Mouse (Mus musculus): ENCODE results near the gene Zfp57. TPM values are rescaled to one million over a fixed set of nuclear protein-coding genes. Genes with fewer than 3 reads are reported as not detected.

Zfp57 gene
- total RNA-seq (2021), result 10 to 100 TPM; 15.0 to 15.8 TPM
- long read RNA-seq, experiment 1, partial matches to known transcripts, result 0 of 1 reads
- long read RNA-seq, experiment 1, other reads (novel, unspliced or antisense), result 1 of 1 reads
- long read RNA-seq, experiment 2, partial matches to known transcripts, result 0 of 2 reads
- long read RNA-seq, experiment 2, other reads (novel, unspliced or antisense), result 1 of 2 reads

DNA sequence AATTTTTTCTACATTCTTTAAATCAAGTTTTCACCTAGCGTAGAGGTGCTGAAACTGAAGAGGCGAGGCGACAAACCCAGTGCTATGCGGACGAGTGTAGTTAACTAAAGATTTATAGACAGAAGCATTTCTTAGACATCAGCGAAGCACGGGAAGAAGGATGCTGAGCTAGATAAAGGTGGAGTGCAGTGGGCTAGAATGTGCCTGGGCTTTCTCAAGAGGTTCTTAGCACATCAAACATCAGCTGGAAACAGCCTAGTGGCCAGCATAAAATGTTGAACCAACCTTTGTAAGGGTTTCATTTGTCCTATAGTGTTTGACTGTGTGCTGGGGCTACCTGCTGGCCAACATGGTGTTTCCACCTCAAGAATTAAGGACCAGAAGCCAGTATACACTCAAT, at the start of gene Zfp57:
TSS of gene Zfp57 (plus strand) at position 301 of the 400 bp plus-strand sequence.
- no peak within 1 kb of the TSS for H3K4me3 ChIP-seq
- TF ChIP-seq CTCF (conservative IDR thresholded peaks at IDR 0.05), result no peak
- no peak within 1 kb of the TSS for H3K27ac ChIP-seq
- DNase-seq (ENCODE audit: low spot score in 2 of 2), result no peak

DNA sequence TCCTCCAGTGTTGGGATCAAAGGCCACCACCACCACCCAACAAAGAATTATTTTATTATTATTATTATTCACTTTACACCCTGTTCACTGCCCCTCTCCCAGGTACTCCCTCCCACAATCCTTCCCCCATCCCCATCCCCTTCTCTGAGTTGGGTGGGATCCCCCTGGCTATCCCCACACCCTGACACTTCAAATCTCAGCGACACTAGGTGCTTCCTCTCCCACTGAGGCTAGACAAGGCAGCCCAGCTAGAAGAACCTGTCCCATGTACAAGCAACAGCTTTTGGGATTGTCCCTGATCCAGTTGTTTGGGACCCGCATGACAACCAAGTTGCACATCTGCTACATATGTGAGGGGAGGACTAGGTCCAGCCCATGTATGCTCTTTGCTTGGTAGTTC, 48.3 kb upstream of the Zfp57 start:
- DNase-seq (ENCODE audit: low spot score in 2 of 2), result no peak
- H3K27ac ChIP-seq, result no peak overlapping the region
- TF ChIP-seq CTCF (conservative IDR thresholded peaks at IDR 0.05), result no peak
- no peak overlapping the region for H3K4me3 ChIP-seq

DNA sequence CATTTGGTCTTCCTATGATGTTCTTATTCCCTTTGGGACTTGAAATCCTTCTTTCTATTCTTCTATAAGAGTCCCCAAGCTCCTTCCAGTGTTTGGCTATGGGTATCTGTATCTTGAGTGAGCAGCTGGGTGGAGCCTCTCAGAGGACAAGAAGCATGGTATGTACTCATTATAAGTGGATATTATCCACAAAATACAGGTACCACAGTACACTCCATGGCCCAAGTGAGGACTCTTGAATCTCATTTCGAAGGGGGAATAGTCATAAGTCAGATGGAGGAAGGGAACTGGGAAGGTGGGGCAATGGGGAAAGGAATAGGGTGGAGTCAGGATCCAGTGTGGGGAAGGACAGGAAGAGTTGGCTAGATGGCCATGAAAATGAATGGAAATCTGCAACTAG, 47.9 kb upstream of the Zfp57 start:
- no peak for TF ChIP-seq CTCF (conservative IDR thresholded peaks at IDR 0.05)
- Histone ChIP-seq H3K4me3 (no peak overlapping the region), H3K27ac (no peak overlapping the region)
- DNase-seq (ENCODE audit: low spot score in 2 of 2), result no peak

DNA sequence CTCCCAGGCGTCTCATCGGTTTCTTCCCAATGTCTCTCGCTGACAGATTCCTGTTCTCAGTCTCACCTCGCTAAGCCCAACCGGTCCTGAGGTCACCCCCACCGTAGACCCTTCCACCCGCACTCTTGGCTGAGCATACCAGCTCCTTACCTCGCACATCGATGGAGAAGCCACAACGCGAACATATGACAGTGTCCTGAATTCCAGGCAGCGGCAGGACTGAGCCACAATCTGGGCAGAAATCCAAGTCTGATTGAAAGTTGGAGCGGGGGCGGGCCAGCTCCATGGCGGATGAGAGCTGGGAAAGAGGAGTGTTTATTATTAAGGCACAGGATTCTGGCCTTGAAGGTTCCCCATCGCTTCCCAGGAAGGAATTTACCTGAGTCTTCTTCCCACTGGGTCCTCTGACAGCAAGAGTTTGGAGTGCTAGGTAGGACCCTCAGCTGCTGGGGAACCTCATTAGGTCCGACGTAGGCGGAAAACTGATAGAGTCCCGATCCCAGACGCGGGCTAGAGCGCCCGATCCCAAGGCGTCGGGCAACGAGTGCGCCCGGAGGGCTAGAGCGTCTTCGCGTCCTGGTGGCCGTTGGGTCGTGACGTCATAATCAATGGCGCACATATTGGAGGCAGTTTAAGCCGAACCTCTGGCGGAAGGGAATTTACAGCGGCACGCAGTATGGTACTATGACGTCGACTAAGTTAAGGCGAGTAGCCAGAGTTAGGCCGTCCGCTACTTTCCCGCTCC, 42.8 kb upstream of the Zfp57 start, which contains the start of the genes Znrd1 and Znrd1as:
TSS of gene Znrd1 (minus strand) at position 561 of the 745 bp plus-strand sequence.
TSS of gene Znrd1as (plus strand) at position 594 of the 745 bp plus-strand sequence.
- Histone ChIP-seq H3K27ac (peak within 1 kb of the TSS; percentile 97), H3K4me3 (peak within 1 kb of the TSS; percentile 83)
- TF ChIP-seq CTCF (conservative IDR thresholded peaks at IDR 0.05), result no peak
- DNase-seq (ENCODE audit: low spot score in 2 of 2), result peak; percentile 95 to 96

DNA sequence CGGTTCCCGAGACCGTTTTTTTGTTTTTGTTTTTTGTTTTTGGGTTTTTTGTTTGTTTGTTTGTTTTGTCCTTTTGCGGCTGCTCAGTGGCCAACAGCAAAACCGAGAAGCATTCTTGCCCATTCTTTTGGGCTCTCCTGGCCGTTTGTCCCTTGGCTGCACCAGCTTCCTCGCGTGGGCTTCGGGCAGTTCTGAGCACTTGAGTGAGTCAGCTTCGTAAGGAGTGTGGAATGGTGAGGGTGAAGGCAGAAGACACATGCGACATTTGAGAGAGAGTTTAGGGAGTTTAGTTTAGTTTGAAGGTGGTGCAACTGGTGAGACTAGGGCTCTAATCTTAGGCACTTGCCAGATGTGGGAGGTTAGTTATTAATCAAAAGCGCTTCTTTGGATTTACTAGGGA, 42.1 kb upstream of the Zfp57 start:
- TF ChIP-seq CTCF (conservative IDR thresholded peaks at IDR 0.05), result no peak
- peak overlapping the region; percentile 97 for H3K27ac ChIP-seq

DNA sequence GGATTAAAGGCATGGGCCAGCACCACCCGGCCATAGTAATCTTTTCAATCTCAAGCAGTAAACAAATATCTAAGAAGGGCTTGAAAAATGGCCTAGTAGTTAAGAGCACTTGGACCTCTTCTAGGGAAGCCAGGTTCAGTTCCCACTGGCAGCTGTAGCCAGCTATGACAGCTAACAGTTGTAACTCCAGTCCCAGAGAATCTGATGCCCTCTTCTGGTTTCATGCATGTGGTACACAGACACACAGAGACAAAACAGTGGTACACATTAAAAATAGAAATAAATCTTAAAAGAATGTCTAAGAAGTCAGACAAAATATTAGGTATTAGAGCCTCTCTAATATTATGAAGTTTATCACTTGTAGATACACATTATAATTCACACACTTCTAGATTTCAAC, 39.8 kb upstream of the Zfp57 start:
- DNase-seq (ENCODE audit: low spot score in 2 of 2), result no peak
- Histone ChIP-seq H3K4me3 (no peak overlapping the region), H3K27ac (no peak overlapping the region)
- TF ChIP-seq CTCF (conservative IDR thresholded peaks at IDR 0.05), result peak; percentile 62

More for the DNA sequence above, 42.1 kb upstream of the Zfp57 start:
- DNase-seq (ENCODE audit: low spot score in 2 of 2), result no peak
- H3K4me3 ChIP-seq, result peak overlapping the region; percentile 83

DNA sequence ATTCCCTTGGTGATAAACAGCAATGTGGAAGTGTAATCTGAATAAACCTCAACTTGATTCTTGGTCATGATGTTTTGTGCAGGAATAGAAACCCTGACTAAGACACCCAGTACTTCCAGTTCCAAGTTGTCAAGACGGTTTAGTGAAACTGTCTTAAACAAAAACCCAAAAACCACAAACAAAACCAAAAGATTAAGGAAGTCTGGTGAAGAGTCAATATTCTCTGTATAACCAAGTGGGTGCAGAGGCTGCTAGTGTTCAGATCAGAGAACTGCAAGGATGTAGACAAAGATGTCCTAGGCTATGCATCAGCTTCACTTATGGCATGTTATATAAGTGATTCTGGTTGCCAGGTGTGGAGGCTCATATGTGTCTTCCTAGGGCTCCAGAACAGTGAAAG, 34.1 kb upstream of the Zfp57 start:
- no peak for TF ChIP-seq CTCF (conservative IDR thresholded peaks at IDR 0.05)
- DNase-seq (ENCODE audit: low spot score in 2 of 2), result no peak
- H3K4me3 ChIP-seq, result no peak overlapping the region
- no peak overlapping the region for H3K27ac ChIP-seq

DNA sequence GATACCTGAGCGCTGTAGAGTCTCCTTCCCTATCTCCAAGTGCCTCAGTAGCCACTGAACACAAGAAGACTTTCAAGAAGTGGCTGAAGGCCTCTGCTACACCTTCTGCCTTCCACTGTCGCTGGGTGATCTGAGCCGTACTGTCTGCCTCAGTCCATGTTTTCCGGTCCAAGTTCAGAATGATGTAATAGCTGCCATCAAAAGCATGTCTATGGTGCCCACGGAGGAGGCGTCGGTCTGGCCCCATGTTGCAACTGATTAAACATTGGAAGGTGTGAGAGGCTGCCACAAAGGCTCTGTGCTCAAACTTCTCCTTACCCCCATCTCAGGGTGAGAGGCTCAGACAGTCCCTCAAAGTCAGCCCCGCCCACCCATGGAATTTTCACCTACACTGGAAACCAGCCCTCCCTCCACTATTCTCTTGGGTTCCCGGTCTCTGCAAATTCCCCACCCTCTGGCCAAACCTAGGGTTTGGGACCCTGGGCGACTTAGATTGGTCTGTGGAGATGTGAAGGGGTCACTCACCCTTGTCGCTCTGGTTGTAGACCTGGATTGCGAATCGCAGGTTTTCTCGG, 30.6 kb upstream of the Zfp57 start:
- no peak for TF ChIP-seq CTCF (conservative IDR thresholded peaks at IDR 0.05)
- Histone ChIP-seq H3K27ac (no peak overlapping the region), H3K4me3 (no peak overlapping the region)
- no peak for DNase-seq (ENCODE audit: low spot score in 2 of 2)

DNA sequence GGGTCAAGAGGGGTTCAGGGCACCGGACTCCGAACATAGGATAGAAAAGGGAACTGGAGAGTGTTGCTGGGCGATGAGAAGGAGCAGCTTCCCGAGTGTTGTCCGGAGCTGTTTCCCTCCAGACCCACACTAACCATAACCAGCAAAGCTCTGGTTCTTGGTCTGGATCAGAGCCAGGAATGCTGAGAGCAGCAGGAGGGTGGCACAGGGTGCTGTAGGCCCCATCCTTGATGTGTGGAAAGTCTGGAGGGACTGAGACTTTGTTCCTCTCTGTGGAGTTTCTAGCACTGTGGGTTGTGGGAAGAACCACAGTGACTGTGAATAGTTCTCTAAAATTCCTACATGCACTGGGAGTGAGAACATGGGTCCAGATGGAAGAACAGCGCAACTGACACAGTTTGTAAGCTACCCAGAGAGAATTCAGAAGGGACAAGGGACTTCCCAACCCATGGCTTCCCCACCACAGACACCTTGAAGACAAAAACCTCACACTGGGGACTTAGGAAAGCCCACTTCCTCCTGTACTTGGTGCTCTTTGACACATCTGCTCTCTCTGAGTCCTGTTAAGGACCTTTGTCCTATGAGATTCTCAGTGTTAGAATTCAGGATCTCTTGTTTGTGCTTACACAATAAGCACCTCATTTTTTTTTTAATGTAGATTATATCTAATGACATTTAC, 29.7 kb upstream of the Zfp57 start:
- no peak for TF ChIP-seq CTCF (conservative IDR thresholded peaks at IDR 0.05)
- DNase-seq (ENCODE audit: low spot score in 2 of 2), result no peak
- Histone ChIP-seq H3K4me3 (no peak overlapping the region), H3K27ac (no peak overlapping the region)

DNA sequence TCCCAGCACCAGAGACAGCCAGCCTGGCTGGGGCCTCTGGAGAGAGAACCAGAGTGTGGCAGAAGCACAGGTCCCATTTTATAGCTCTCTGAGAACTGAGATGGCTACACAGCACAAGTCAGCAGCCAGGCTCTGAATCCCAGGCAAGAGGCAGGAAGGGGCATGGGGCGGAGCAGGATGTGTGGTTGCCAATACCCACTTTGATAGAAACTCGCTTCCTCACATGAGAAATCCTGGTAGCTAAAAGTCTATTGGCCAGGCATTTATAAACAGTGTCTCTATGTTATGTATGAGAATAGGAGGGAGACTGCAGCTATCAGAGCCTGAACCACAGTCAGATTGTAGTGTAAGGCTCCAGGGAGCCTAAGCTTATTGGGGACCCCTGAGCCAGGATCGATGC, 28.2 kb upstream of the Zfp57 start:
- no peak overlapping the region for H3K27ac ChIP-seq
- TF ChIP-seq CTCF (conservative IDR thresholded peaks at IDR 0.05), result no peak
- no peak overlapping the region for H3K4me3 ChIP-seq
- DNase-seq (ENCODE audit: low spot score in 2 of 2), result no peak

DNA sequence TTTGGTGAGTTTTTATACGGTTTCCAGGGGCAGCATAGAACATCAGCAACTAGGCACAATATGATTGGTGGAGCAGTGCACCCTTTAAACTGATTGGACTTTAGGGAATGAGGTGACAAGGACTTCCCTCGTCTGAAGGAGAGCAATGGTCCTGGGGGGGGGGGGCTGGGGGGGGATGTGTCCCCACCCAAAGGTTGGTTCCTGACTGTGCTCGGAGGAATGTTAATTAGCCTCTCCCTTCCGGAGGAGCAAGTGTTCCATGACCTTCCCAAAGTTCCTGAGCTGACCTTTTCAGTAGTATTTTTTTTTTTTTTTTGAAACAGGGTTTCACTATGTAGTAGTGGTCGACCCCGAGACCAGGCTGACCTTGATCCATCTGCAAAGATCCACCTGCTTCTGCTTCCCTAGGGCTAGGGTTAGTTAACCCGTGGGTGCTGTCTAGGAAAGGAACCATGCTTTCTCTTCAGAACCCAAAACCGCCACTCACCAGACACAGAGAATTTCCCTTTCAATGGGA, 27.6 kb upstream of the Zfp57 start:
- DNase-seq (ENCODE audit: low spot score in 2 of 2), result no peak
- no peak overlapping the region for H3K27ac ChIP-seq
- TF ChIP-seq CTCF (conservative IDR thresholded peaks at IDR 0.05), result no peak
- no peak overlapping the region for H3K4me3 ChIP-seq

DNA sequence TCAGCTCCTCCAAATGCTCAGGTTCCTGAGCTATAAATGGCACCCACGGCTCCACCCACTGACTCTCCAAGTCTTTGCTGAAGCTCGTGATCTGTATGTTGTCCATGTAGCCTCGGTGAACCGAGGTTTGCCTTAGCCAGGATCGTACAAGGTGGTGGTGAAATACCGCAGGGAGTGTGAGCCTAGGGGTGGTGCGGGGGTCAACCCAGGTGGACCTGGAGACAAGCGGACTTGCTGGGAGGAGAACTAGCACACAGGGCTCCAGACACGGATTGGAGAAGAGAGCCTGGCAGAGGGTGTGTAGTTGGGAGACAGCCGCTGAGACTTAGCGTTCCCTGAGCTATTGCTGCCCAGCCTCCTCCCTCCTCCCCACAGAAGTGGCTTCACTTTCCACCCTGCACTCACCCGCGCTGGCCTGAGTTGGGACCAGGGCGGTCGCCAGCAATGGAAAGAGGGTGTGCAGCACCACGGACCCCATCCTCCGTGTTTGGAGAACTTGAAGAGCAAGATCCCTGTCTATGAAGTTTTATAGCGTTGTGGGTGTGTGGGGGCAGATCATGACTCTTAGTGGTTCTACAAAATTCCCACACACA, 19.6 kb upstream of the Zfp57 start, which contains the start of gene 2410137M14Rik:
TSS of gene 2410137M14Rik (minus strand) at position 17 of the 593 bp plus-strand sequence.
- DNase-seq (ENCODE audit: low spot score in 2 of 2), result no peak
- H3K4me3 ChIP-seq, result peak within 1 kb of the TSS; percentile 19
- TF ChIP-seq CTCF (conservative IDR thresholded peaks at IDR 0.05), result no peak

More for the DNA sequence above, 19.6 kb upstream of the Zfp57 start, which contains the start of gene 2410137M14Rik:
- no peak within 1 kb of the TSS for H3K27ac ChIP-seq

Data from layer of hippocampus, adult 2 months (tissue).